Mouse (Mus musculus) kidney, adult 2 months (tissue): ENCODE data around the gene Slc44a3.

Experiments
- CTCF ChIP-seq: fragments of 200-500 bp; conservative IDR thresholded peaks from 2 replicates; pipeline ENCODE4 v1.5.1; 2011; ENCODE audit warnings: low read depth, mild to moderate bottlenecking, control low read depth, low read length, moderate library complexity, mixed read lengths; ENCODE audit not compliant: insufficient read depth, insufficient read length
- POLR2A ChIP-seq: fragments of 200-500 bp; IDR thresholded peaks from one replicate; pipeline ENCODE4 v1.6.1; 2011; ENCODE audit warnings: low read depth, low read length, control low read depth

DNA sequence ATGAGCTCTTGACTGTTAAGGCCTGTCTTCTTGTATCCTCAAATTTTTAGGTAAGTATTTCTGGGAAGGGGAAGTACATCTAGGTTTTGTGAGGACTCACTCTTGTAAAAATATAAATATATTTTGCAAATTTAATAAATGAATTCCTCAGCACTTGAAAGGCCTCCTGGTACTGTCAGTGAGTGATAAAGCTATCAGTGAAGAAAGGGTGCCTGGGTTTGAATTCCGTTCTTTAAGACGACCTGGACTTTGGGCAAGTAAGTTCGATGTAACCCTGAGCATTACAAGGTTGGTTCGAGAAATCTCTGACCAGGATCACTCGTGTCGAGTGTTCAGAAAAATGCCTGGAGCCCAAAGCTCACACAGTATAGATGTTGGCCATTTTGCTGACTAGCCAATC, 98.8 kb downstream of the Slc44a3 start:
- TF ChIP-seq CTCF: no peak
- TF ChIP-seq POLR2A: no peak
